Mouse (Mus musculus) heart, adult 10 weeks (tissue): ENCODE results near the gene Ino80d. TPM values are rescaled to one million over a fixed set of nuclear protein-coding genes. Genes with fewer than 3 reads are reported as not detected.

ENCODE experiments used
- polyA plus RNA-seq: library from polyadenylated mRNA; stranded (reverse); fragments of 350-450 nt; fragmentation: Illumina TruSeq; extraction: RNeasy Lipid Tissue Mini Kit (QIAGEN cat#74804); gene quantifications from one replicate; pipeline ENCODE4 v1.2.3, GENCODE M21; 2014; ENCODE audit warnings: low read depth, low replicate concordance

Ino80d gene
- polyA plus RNA-seq = 6.7 TPM

DNA sequence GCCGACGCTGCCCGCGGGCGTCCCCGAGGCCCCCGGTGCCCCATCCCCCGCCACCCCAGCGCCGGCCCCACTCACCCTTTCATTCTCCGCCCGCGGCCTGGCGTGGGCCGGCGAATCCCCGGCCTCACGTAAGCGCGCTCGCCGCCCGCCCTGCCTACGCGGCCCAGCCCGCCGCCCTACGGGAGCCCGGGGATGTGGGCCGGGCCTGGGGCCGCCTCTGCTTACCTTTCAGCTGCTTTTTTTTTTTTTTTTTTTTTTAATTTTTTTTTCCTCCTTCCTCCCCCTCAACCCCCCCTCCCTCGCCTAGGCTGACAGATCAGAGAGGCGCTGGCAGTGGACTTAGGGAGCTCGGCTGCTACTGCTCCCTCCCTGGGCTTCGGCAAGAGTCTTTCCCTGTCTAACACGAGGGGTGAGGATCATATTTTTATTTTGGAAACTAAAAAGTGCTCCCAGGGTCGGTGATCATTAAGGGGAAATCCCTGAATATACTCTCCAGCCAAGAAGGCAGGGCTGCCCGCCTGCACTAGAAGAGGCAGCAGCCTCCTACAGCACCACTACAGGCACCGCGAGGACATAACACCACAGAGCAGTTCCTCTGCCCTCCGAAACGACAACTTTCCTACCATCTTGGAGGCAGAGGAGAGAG, at the start of gene Ino80d:
TSS of gene Ino80d (minus strand) at position 532 of the 646 bp plus-strand sequence.

Other genes with a start within 250 kb of the Ino80d start
- 474 TPM for gene Eef1b2, start 62.2 kb upstream of the Ino80d start, polyA plus RNA-seq
- gene Ndufs1, start 62.2 kb upstream of the Ino80d start, polyA plus RNA-seq = 803 TPM
- gene Gpr1, start 99.9 kb upstream of the Ino80d start, polyA plus RNA-seq = 0.45 TPM
- gene Zdbf2, start 158.6 kb upstream of the Ino80d start, polyA plus RNA-seq = 0.29 TPM